Mouse (Mus musculus) cortical plate, adult 2 months (tissue): ENCODE data around the gene Gm49369.

ENCODE experiments used
- CTCF ChIP-seq: fragments of 200-500 bp; IDR thresholded peaks from 2 replicates; pipeline ENCODE4 v1.5.1; 2011; ENCODE audit warnings: mild to moderate bottlenecking, control low read depth, low read length; ENCODE audit not compliant: insufficient read depth; ENCODE audit errors: extremely low read depth
- POLR2A ChIP-seq: fragments of 200-500 bp; IDR thresholded peaks from 2 replicates; pipeline ENCODE4 v1.6.1; 2011; ENCODE audit warnings: mild to moderate bottlenecking, low read length, control low read depth; ENCODE audit not compliant: insufficient read depth; ENCODE audit errors: extremely low read depth

DNA sequence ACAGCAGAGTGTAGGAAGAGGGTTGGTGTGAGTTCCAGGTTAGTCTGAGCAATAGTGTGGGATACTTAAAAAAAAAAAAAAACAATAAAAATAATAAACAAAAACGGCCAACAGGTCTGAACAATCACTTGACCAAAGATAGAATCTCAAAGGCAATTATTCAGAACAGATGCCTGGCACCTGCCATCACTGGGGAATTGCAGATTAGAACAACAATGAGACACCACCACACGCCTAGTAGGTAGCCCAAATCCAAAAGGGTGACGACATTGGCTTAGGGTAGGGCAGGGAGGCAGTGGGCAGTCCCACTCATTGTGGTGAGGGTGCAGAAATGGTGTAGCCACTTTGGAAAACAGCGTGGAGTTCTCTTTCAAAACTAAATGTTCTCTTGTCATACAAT is 9.1 kb upstream of the Gm49369 start:
- TF ChIP-seq CTCF (no peak), POLR2A (no peak)
